Mouse (Mus musculus) urinary bladder, adult 18-20 months (tissue): ENCODE data around the gene Glp2r.

Experiments
- DNase-seq, 2 experiments: peaks; one replicate each; pipeline ENCODE4 v3.0.0; 2022; ENCODE audit warnings: low spot score in 2 of 2, mixed read lengths in 2 of 2

Glp2r gene

DNA sequence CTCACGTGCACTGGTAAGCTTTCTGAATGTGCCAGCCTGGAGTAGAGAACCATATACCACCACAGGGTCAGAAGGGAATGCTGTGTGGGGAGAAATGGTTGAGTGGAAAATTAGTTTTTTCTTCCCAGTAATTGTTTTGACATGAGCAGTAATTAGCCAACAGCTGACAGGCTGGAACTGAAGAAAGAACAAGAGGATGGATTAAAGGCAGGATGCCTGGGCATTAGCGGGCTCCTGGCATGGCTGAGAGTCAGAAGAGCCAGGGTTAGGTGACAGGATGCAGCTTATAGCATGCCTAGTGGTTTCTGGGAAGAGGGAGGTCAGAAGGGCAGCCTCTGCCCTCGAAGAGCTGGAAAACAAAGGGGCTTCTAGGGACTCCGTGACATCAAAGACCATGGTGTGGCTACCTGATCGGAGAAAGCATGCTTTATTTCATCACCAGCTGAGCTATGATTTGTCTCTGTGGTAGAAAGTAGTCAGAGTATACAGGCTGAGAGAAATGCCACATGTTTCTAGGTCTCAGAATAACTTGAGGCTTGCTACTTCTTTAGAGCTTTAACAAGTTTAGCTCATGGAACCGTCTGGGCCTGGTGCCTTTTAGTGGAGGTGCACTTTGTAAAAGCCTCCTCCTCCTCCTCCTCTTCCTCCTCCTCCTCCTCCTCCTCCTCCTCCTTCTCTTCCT lies 133.9 kb downstream of the Glp2r start:
- no peak for DNase-seq

DNA sequence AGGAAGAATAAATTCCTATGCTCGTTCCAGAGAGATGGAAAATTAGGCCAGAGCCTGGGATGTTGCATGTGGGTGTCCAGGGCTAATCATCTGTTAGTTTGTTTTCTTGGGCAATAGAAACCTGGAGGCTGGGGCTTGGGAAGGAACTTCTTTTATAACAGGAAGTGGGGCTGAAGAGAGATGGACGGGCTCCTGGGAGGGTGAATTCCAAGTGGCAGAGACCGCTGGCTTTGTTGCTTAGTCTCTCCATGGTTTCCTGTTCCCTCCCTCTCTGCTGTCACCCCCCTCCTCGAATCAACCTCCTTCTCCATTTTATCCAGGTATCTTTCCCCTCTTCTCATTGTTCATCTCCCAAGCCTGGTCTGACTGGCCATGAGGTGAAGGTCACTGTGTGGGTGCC lies 134.8 kb downstream of the Glp2r start:
- no peak for DNase-seq

DNA sequence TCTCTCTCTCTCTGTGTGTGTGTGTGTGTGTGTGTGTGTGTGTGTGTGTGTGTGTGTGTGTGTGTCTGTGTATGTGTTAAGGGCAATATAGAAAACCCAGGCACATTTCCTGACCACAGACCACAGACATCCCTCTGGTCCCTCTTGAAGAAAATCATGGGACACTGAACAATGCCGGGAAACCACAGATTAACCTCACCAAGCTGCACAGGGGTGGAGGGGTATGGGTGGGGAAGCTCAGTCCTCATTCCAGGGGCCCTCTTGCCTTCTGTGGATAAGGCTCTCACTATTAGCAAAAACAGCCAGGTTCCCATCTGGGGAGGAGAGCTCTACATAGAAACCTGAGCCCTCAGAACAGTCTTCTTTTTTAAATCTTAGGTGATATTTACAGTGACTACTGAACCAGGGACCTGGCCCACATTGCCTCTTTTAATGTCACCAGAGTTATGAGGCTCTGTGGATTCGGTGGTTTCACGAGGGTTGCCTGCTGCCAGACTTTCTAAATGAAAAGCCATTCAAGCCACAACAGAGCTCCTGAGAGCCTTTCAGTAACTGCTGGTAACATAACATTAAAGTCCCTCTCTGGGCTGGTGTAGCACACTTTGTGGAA lies 137.2 kb downstream of the Glp2r start:
- DNase-seq: no peak

DNA sequence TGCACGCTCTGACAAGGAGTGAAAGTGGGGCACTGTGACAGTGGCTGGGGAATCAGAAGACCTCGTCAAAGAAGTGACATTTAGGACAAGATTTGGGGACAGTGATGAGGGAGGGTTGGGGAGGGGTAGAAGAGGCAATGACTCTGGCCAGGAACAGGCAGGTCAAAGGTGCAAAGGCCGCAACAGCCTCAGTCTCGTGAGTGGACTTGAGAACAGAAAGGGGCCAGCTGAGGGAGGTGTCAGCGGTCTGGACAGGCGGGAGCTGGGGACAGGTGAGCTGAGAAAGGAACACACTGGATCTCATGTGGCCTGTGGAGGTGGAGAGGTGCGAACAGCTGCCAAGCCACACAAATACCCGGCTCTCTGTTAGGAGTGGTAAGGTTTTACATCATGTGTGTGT lies 138.0 kb downstream of the Glp2r start:
- DNase-seq: no peak

DNA sequence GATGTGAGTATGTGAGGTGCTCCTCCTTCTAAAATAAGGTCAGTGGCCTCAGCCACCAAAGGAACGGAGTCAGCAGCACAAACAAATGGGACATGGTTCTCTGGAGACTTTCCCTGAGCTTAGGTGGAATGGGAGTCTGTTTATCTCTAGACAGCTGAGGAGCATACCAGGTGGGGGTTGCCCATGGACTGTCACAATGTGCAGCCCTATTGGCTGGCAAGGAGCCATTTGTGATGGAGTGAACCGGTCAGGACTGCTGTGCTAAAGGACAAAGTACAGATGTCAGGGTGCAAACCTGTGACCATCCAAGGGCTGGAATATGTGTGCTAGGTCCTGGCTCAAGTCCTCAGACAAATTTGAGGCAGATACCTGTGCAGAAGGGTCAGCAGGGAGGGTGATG lies 142.4 kb downstream of the Glp2r start:
- no peak for DNase-seq

DNA sequence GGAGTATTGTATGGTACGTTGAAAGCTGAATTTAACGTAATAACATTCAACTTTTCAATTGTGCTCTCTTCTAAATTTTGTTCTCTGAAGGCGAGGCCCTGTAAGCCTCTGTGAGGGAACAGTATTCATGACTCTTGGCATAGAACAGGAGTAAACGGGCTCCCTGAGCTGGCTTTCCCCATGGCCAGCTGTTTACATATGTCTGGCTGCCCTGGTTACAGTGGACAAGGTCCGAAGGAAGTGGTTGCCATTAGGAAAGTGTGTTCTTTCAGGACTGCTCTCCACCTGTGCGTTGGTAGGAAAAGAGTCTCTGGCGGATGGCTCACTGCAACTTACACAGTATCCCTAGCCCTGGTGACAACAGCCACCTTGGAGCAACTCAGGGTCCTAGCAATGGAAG lies 143.8 kb downstream of the Glp2r start:
- no peak for DNase-seq

DNA sequence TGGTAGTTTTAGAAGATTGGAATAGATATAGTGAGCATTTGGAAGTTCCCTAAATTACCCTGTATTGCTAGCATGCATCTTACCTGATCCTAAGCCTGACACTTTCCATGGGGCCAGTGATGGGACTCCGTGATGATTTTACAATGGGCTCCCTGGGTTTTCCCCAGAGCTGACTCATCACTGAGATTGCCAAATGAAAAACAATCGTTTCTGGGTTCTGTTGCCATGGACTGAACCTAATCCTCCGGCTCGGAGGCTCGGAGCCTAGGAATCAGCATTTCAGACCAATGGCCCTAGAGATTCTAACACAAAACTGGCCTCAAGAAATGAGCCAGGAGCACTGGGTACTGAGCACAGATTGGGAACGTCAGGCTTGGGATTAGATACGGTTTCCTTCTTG lies 148.6 kb downstream of the Glp2r start:
- no peak for DNase-seq

- DNase-seq: no peak
Observed at GRCm38 (mm10) chr11:67616557-67617239, 154.3 kb downstream of the Glp2r start.

- no peak for DNase-seq
Observed at GRCm38 (mm10) chr11:67612158-67612839, 158.7 kb downstream of the Glp2r start.
